Mouse (Mus musculus) kidney, embryonic 14.5 days (tissue): ENCODE measurements around the gene Srsf10. TPM values are rescaled to one million over a fixed set of nuclear protein-coding genes. Genes with fewer than 3 reads are reported as not detected.

ENCODE experiments used
- ATAC-seq: fragments of 200-750 bp; cut with Nextera tagmentation; 2 replicates; pipeline ENCODE4 v1.8.0; 2017; ENCODE audit warnings: moderate number of reproducible peaks, mild to moderate bottlenecking, moderate TSS enrichment, moderate library complexity; ENCODE audit not compliant: low FRiP score, low TSS enrichment
- H3K27ac ChIP-seq: fragments of 300-500 bp; sonication (generic); 2 replicates; pipeline ENCODE4 v1.5.1; 2014; ENCODE audit warnings: low read depth, mild to moderate bottlenecking, low read length, moderate library complexity, mixed read lengths
- H3K27me3 ChIP-seq: fragments of 300-500 bp; sonication (generic); 2 replicates; pipeline ENCODE4 v1.6.1; 2014; ENCODE audit warnings: mild to moderate bottlenecking, low read length; ENCODE audit not compliant: control insufficient read depth, insufficient read depth
- H3K36me3 ChIP-seq: fragments of 300-500 bp; sonication (generic); 2 replicates; pipeline ENCODE4 v1.6.1; 2014; ENCODE audit warnings: low read length, mixed read lengths; ENCODE audit not compliant: control insufficient read depth, insufficient read depth
- H3K4me1 ChIP-seq: fragments of 300-500 bp; sonication (generic); 2 replicates; pipeline ENCODE4 v1.6.1; 2014; ENCODE audit warnings: low read length, mixed read lengths; ENCODE audit not compliant: control insufficient read depth, insufficient read depth
- H3K4me2 ChIP-seq: fragments of 300-500 bp; sonication (generic); replicated peaks from 2 replicates; pipeline ENCODE4 v1.6.1; 2014; ENCODE audit warnings: low read depth, mild to moderate bottlenecking, low read length
- H3K4me3 ChIP-seq: fragments of 300-500 bp; sonication (generic); 2 replicates; pipeline ENCODE4 v1.5.1; 2014; ENCODE audit warnings: mild to moderate bottlenecking, low read length
- H3K9ac ChIP-seq: fragments of 300-500 bp; sonication (generic); 2 replicates; pipeline ENCODE4 v1.6.1; 2014; ENCODE audit warnings: low read depth, mild to moderate bottlenecking, low read length, moderate library complexity
- H3K9me3 ChIP-seq: fragments of 300-500 bp; sonication (generic); 2 replicates; pipeline ENCODE4 v1.6.1; 2016; ENCODE audit warnings: low read length; ENCODE audit not compliant: control insufficient read depth
- WGBS: fragments of 180-500 bp; shearing (Covaris S2); extraction: QIAGEN DNeasy Blood & Tissue Kit; methylation state at CpG from one replicate; pipeline ENCODE4 v1.1.7; 2014; 5-methylcytosine and 5-hydroxymethylcytosine counted together
- polyA plus RNA-seq: library from polyadenylated mRNA; unstranded; fragments of >200 nt; fragmentation: Nextera tagmentation; extraction: Ambion mirVana; gene quantifications from 2 replicates; pipeline ENCODE4 v1.2.1, GENCODE M21; 2014

Gene Srsf10
- polyA plus RNA-seq, 1 experiment from 2014 or later, result 342 TPM

- ATAC-seq, result no peak
- no peaks in the 10 kb centered on the region for H3K36me3 ChIP-seq
Measured at GRCm38 (mm10) chr4:135898380-135899049, 43.0 kb downstream of the Srsf10 start.

DNA sequence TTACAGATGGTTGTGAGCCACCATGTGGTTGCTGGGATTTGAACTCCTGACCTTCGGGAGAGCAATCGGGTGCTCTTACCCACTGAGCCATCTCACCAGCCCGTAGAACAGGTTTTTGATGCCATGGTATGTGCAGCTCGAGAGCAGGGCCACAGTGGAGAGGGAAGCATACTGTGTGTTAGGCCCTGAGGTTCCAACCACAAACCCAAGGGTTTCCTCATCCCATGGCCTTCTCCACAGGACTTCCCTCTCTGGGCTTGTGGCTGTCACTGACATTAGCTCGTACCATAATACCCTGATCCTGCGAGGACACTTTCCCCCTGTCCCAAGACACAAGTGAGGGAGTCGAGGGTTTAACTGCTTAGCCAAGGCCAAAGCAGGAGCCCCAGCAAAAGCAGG, 43.5 kb downstream of the Srsf10 start:
- Histone ChIP-seq H3K27me3 (no peaks in the 10 kb centered on the region), H3K4me1 (no peaks in the 10 kb centered on the region), H3K36me3 (no peaks in the 10 kb centered on the region), H3K4me3 (no peak overlapping the region), H3K4me2 (no peak overlapping the region), H3K27ac (no peak overlapping the region), H3K9ac (no peak overlapping the region), H3K9me3 (no peaks in the 10 kb centered on the region)
- no peak for ATAC-seq
- WGBS, result 89% methylated on average over 7 of the region's 7 CpGs

More at GRCm38 (mm10) chr4:135898380-135899049, 43.0 kb downstream of the Srsf10 start:
- Histone ChIP-seq H3K27me3 (no peaks in the 10 kb centered on the region), H3K4me2 (no peak overlapping the region), H3K9me3 (no peaks in the 10 kb centered on the region), H3K27ac (no peak overlapping the region), H3K4me3 (no peak overlapping the region), H3K4me1 (no peaks in the 10 kb centered on the region), H3K9ac (0 out of 2 replicates have a peak overlapping the region, but pooled peaks have one; percentile 4)
- whole genome bisulfite sequencing, result 69% methylated on average over 8 of the region's 9 CpGs

DNA sequence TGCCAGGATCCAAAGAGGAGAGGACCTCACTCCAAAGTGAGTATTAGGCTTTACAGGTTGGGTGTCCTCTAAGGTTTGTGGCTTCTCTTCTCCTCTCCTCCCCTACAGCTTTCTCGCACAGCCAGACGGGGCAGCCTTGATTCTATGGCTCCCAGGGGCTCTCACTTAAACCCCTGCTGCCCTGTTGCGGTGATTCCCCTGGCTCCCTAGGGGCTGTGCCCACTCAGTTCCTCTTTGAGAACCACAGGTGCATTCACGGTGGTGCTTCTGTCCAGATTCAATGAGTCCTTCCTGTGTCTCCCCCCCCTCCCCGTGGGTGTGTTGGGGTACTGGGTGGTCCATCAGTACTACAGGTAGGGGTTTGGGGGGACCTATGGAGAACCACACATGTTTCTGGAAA, 44.5 kb downstream of the Srsf10 start:
- 73% methylated on average over 5 of the region's 5 CpGs for WGBS
- Histone ChIP-seq H3K27ac (no peak overlapping the region), H3K4me2 (no peak overlapping the region), H3K4me1 (no peaks in the 10 kb centered on the region), H3K9ac (no peak overlapping the region), H3K27me3 (no peaks in the 10 kb centered on the region), H3K4me3 (no peak overlapping the region), H3K9me3 (no peaks in the 10 kb centered on the region), H3K36me3 (no peaks in the 10 kb centered on the region)
- ATAC-seq, result no peak

DNA sequence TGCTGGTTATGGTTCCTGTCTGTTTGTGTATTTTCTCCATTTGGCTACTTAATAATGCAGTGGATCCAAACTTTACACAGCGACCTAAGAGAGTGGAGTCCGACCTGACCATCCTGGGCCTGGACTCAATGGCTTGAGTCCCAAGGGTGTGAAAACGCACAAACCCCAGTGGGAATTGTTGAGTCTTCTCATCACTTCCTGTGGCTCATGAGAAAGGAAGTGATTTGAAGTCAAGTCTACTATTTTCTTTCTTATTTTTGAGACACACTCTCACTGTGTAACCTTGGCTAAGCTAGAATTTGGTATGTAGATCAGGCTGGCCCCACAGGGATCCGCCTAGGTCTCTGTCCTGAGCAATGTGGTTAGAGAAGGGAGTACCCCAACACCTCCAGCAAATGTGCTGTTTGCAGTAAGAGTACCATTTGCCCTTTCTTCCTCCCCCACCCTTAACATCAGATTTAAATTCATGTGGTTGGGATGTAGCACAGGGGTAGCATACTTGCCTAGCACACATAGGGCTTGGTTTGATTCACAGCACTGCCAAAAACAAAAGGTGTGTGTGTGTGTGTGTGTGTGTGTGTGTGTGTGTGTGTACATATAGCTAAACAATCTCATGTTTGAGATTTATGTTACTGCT, 47.2 kb downstream of the Srsf10 start:
- H3K36me3 ChIP-seq, result no peaks in the 10 kb centered on the region
- no peaks in the 10 kb centered on the region for H3K4me1 ChIP-seq
- no peak overlapping the region for H3K27ac ChIP-seq
- no peaks in the 10 kb centered on the region for H3K27me3 ChIP-seq
- H3K9me3 ChIP-seq, result no peaks in the 10 kb centered on the region
- H3K9ac ChIP-seq, result no peak overlapping the region
- 91% methylated on average over 4 of the region's 4 CpGs for WGBS
- H3K4me3 ChIP-seq, result no peak overlapping the region
- no peak for ATAC-seq
- H3K4me2 ChIP-seq, result no peak overlapping the region

- ATAC-seq, result no peak
- H3K36me3 ChIP-seq, result no peaks in the 10 kb centered on the region
- H3K4me2 ChIP-seq, result no peak overlapping the region
- no peaks in the 10 kb centered on the region for H3K9me3 ChIP-seq
- H3K4me1 ChIP-seq, result no peaks in the 10 kb centered on the region
- H3K4me3 ChIP-seq, result no peak overlapping the region
- H3K27ac ChIP-seq, result no peak overlapping the region
- 80% methylated on average over 1 of the region's 1 CpGs for WGBS
- no peaks in the 10 kb centered on the region for H3K27me3 ChIP-seq
- H3K9ac ChIP-seq, result no peak overlapping the region
Measured at GRCm38 (mm10) chr4:135904810-135905209, 49.3 kb downstream of the Srsf10 start.

- no peaks in the 10 kb centered on the region for H3K4me1 ChIP-seq
- no peaks in the 10 kb centered on the region for H3K9me3 ChIP-seq
- no peak overlapping the region for H3K4me3 ChIP-seq
- no peak overlapping the region for H3K4me2 ChIP-seq
- no peaks in the 10 kb centered on the region for H3K27me3 ChIP-seq
- H3K9ac ChIP-seq, result no peak overlapping the region
- no peak overlapping the region for H3K27ac ChIP-seq
- 80% methylated on average over 3 of the region's 3 CpGs for WGBS
- no peak for ATAC-seq
- H3K36me3 ChIP-seq, result no peaks in the 10 kb centered on the region
Measured at GRCm38 (mm10) chr4:135906633-135907032, 51.1 kb downstream of the Srsf10 start.

DNA sequence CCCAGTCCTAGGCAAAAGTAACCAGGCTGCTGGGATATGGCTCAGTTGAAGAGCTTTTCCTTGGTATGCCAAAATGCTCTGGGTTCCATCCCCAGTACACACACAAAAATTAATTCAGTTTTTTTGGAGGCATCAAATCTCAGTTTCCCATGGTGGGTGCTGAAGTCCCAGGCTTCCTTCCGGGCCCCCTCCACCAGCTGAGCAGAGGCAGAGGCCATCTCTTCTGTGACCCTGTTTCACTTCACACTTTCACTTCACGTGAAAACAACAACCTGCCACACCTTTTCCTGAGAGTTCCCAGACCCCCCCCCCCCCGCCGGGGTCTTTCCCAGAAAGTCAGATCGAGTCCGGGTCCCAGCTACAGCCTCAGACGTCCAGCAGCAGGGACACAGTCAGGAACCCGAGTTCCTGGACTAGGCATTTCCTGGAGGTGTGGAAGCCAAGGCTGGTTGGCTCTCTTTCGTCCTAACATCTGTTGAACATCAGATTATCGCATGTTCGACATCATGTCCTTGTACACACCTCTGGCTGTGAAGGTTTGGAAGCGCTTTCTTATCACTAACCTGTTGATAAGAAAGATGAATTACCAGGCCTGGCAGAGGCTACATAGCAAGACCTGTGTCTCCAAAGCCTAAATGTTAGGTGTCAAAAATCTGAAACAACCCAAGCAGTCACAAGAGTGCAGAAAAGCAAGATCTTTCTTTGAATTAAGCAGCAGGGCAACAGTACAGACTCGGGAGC, 53.9 kb downstream of the Srsf10 start:
- 69% methylated on average over 13 of the region's 13 CpGs for whole genome bisulfite sequencing
- Histone ChIP-seq H3K27me3 (no peaks in the 10 kb centered on the region), H3K4me1 (no peaks in the 10 kb centered on the region), H3K27ac (no peak overlapping the region), H3K9ac (no peak overlapping the region), H3K4me3 (no peak overlapping the region), H3K36me3 (no peaks in the 10 kb centered on the region), H3K9me3 (no peaks in the 10 kb centered on the region), H3K4me2 (no peak overlapping the region)
- no peak for ATAC-seq

DNA sequence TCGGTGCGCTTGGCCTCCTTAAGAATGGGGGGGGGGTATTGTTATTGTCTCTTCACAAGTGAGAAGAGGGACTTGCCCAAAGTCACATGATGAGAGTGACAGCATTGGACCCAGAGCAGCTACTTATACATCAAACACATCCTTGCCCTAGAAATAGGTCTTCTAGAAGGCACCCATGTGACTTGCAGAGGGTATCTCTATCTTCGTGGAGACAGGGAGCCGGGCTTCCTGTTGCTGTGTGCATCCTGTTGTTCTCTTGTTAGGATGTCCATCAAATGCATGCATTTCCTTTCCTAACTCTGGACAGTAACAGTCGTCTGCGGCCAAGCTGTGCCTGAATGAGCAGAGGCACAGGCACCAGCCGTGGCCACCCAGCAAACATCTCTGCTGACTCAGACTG, 56.0 kb downstream of the Srsf10 start:
- no peaks in the 10 kb centered on the region for H3K4me1 ChIP-seq
- H3K4me3 ChIP-seq, result no peak overlapping the region
- ATAC-seq, result no peak
- no peak overlapping the region for H3K27ac ChIP-seq
- H3K4me2 ChIP-seq, result no peak overlapping the region
- WGBS, result 67% methylated on average over 7 of the region's 7 CpGs
- H3K9ac ChIP-seq, result no peak overlapping the region
- no peaks in the 10 kb centered on the region for H3K9me3 ChIP-seq
- no peaks in the 10 kb centered on the region for H3K36me3 ChIP-seq
- no peaks in the 10 kb centered on the region for H3K27me3 ChIP-seq

GRCm38 (mm10) chr4:135912164-135912563, 56.6 kb downstream of the Srsf10 start:
- no peak for ATAC-seq
- Histone ChIP-seq H3K4me2 (no peak overlapping the region), H3K9ac (no peak overlapping the region), H3K27me3 (no peaks in the 10 kb centered on the region), H3K4me3 (no peak overlapping the region), H3K27ac (no peak overlapping the region), H3K4me1 (no peaks in the 10 kb centered on the region), H3K36me3 (no peaks in the 10 kb centered on the region), H3K9me3 (no peaks in the 10 kb centered on the region)
- 51% methylated on average over 3 of the region's 3 CpGs for WGBS
